Mouse (Mus musculus) hindbrain, embryonic 10.5 days (tissue): Measurements from ENCODE around the gene Dlgap3. TPM values are rescaled to one million over a fixed set of nuclear protein-coding genes. Genes with fewer than 3 reads are reported as not detected.

ENCODE experiments used
- DNase-seq: peaks from one replicate; pipeline ENCODE4 v3.0.0-alpha.2; 2017; ENCODE audit warnings: low spot score
- H3K27ac ChIP-seq: fragments of 300-500 bp; sonication (generic); 2 replicates; pipeline ENCODE4 v1.5.1; 2016; ENCODE audit warnings: mild to moderate bottlenecking, moderate library complexity
- H3K27me3 ChIP-seq: fragments of 300-500 bp; sonication (generic); 2 replicates; pipeline ENCODE4 v1.6.1; 2016; ENCODE audit warnings: mild to moderate bottlenecking; ENCODE audit not compliant: poor library complexity, insufficient read depth, severe bottlenecking
- H3K36me3 ChIP-seq: fragments of 300-500 bp; sonication (generic); 2 replicates; pipeline ENCODE4 v1.6.1; 2016; ENCODE audit warnings: mild to moderate bottlenecking, moderate library complexity
- H3K4me1 ChIP-seq: fragments of 300-500 bp; sonication (generic); replicated peaks from 2 replicates; pipeline ENCODE4 v1.6.1; 2016; ENCODE audit warnings: mild to moderate bottlenecking
- H3K4me3 ChIP-seq: fragments of 300-500 bp; sonication (generic); 2 replicates; pipeline ENCODE4 v1.5.1; 2016; ENCODE audit warnings: mild to moderate bottlenecking, moderate library complexity
- H3K9me3 ChIP-seq: fragments of 300-500 bp; sonication (generic); 2 replicates; pipeline ENCODE4 v1.6.1; 2016; ENCODE audit warnings: mild to moderate bottlenecking, moderate library complexity
- WGBS: fragments of 180-500 bp; shearing (Covaris S2); methylation state at CpG from one replicate; pipeline ENCODE4 v1.1.7; 2016; 5-methylcytosine and 5-hydroxymethylcytosine counted together
- polyA plus RNA-seq: library from polyadenylated mRNA; unstranded; fragments of >200 nt; fragmentation: Nextera tagmentation; extraction: Ambion mirVana; gene quantifications from 2 replicates; pipeline ENCODE4 v1.2.1, GENCODE M21; 2016

The Dlgap3 gene
- polyA plus RNA-seq, 1 experiment from 2014 or later: 7.9 TPM

GRCm38 (mm10) chr4:127167731-127168130 lies 1.3 kb upstream of the Dlgap3 start:
- H3K4me3 ChIP-seq: peak overlapping the region; percentile 74
- H3K27ac ChIP-seq: peak overlapping the region; percentile 90
- no peaks in the 10 kb centered on the region for H3K36me3 ChIP-seq
- WGBS: 15% methylated on average over 8 of the region's 8 CpGs
- H3K27me3 ChIP-seq: peaks cover 64% of the 10 kb centered on the region
- peaks cover 43% of the 10 kb centered on the region for H3K4me1 ChIP-seq
- no peak for DNase-seq
- no peaks in the 10 kb centered on the region for H3K9me3 ChIP-seq

- H3K9me3 ChIP-seq: no peaks in the 10 kb centered on the region
- WGBS: under 1% methylated on average over 39 of the region's 39 CpGs
- peak; percentile 78 for DNase-seq
- peak overlapping the region; percentile 74 for H3K4me3 ChIP-seq
- no peaks in the 10 kb centered on the region for H3K36me3 ChIP-seq
- H3K4me1 ChIP-seq: peaks cover 49% of the 10 kb centered on the region
- H3K27me3 ChIP-seq: peaks cover 70% of the 10 kb centered on the region
- H3K27ac ChIP-seq: peak overlapping the region; percentile 90
These were observed 642 bp upstream of the Dlgap3 start for GRCm38 (mm10) chr4:127168211-127168913.

DNA sequence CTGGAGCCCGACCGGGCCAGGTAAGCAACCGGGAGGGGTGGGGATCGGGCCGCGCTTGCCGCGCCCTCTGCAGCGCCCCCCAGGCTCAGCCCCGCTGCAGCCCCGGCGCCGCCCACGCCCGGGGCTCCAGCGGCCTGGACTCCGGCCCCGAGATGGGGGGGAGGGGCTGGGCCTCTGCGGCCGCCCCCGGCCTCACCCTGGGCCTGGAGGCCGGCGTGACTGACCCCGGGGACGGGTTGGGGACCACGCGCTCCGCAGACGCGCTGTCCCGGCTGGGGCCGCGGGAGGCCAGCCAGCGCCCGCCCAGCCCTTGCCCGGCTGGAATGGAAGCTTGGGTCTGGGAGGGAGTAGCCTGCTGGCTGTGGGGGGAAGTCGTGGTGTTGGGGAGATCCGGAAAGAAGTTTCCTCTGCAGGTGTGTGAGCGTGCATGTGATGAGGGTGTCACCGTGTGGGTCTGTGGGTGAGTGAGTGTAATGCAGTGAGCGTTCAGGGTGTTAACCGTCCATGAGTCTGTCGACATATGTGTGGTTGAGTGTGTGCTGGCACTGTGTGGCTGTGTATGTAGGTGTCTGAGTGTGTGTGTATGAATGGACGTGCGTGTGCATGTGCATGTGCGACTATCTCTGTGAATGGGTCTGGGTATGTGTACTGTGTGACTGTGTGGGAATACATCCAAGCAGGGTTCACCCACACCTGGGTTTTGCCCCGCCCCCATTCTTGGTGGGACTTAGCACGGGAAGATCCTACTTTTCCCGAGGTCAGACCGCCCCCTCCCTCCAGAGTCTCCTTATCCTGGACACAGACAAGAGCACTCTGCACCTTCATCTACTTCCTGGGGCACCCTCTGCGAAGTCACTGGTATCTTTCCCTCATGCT lies 580 bp downstream of the Dlgap3 start:
- WGBS: 2% methylated on average over 49 of the region's 51 CpGs
- Histone ChIP-seq H3K9me3 (no peaks in the 10 kb centered on the region), H3K27ac (peak overlapping the region; percentile 90), H3K4me1 (peaks cover 54% of the 10 kb centered on the region), H3K27me3 (peaks cover 69% of the 10 kb centered on the region), H3K36me3 (no peaks in the 10 kb centered on the region), H3K4me3 (peak overlapping the region; percentile 74)
- DNase-seq: peak; percentile 60

DNA sequence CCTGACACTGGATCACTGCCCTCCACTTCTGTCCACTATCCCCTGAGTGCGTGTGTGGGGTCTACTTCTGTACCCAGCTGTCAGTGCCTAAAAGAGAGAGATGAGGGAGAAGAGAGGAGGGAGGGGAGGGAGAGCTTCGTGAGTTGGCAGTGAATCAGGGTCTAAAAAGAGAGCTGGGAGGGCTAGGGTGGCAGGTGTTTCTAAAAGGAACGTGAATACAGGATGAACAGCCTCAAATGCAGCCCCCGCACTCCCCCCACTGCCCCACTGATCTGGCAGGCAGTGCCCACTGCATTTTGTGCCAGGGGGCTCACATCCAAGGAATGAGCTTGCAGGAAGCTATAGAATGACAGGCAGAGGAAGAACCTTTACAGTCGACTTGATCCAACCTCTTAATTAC lies 1.9 kb downstream of the Dlgap3 start:
- H3K36me3 ChIP-seq: no peaks in the 10 kb centered on the region
- peaks cover 58% of the 10 kb centered on the region for H3K4me1 ChIP-seq
- H3K9me3 ChIP-seq: no peaks in the 10 kb centered on the region
- peaks cover 69% of the 10 kb centered on the region for H3K27me3 ChIP-seq
- H3K27ac ChIP-seq: no peak overlapping the region
- DNase-seq: no peak
- H3K4me3 ChIP-seq: no peak overlapping the region
- 45% methylated on average over 5 of the region's 5 CpGs for whole genome bisulfite sequencing

GRCm38 (mm10) chr4:127171341-127171905 lies 2.4 kb downstream of the Dlgap3 start:
- no peak for DNase-seq
- Histone ChIP-seq H3K4me1 (peaks cover 58% of the 10 kb centered on the region), H3K9me3 (no peaks in the 10 kb centered on the region), H3K36me3 (no peaks in the 10 kb centered on the region), H3K27me3 (peaks cover 69% of the 10 kb centered on the region), H3K4me3 (no peak overlapping the region), H3K27ac (no peak overlapping the region)
- 55% methylated on average over 4 of the region's 4 CpGs for WGBS

GRCm38 (mm10) chr4:127172119-127172518 lies 3.1 kb downstream of the Dlgap3 start:
- no peak for DNase-seq
- H3K4me3 ChIP-seq: no peak overlapping the region
- no peak overlapping the region for H3K27ac ChIP-seq
- WGBS: 19% methylated on average over 7 of the region's 7 CpGs
- no peaks in the 10 kb centered on the region for H3K9me3 ChIP-seq
- peaks cover 58% of the 10 kb centered on the region for H3K4me1 ChIP-seq
- H3K36me3 ChIP-seq: no peaks in the 10 kb centered on the region
- peaks cover 64% of the 10 kb centered on the region for H3K27me3 ChIP-seq

DNA sequence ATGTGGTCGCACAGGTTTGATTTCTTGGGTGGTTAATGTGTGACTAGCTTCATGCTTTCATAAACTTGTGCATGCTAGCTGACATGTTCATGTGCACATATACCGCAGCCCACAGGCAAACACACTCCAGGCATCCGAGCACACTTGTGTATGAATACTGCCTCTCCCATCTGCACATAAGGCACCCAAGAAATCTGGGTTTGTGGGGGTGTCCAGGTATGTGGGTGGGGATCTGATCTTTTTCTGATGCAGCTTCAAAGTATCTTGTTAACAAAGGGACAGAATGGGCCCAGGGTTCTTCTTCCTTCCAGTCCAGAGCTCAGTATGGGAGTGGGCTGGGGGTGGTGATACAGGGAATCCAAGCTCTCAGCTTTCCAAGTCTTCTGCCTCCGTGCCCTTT lies 3.6 kb downstream of the Dlgap3 start:
- Histone ChIP-seq H3K4me3 (no peak overlapping the region), H3K9me3 (no peaks in the 10 kb centered on the region), H3K27ac (no peak overlapping the region), H3K4me1 (peaks cover 57% of the 10 kb centered on the region), H3K36me3 (no peaks in the 10 kb centered on the region), H3K27me3 (peaks cover 62% of the 10 kb centered on the region)
- WGBS: 67% methylated on average over 4 of the region's 4 CpGs
- no peak for DNase-seq

GRCm38 (mm10) chr4:127173461-127173860 lies 4.5 kb downstream of the Dlgap3 start:
- peak; percentile 66 for DNase-seq
- Histone ChIP-seq H3K4me3 (no peak overlapping the region), H3K27ac (no peak overlapping the region), H3K36me3 (no peaks in the 10 kb centered on the region), H3K4me1 (peaks cover 48% of the 10 kb centered on the region), H3K27me3 (peaks cover 61% of the 10 kb centered on the region), H3K9me3 (no peaks in the 10 kb centered on the region)
- WGBS: 3% methylated on average over 8 of the region's 8 CpGs

DNA sequence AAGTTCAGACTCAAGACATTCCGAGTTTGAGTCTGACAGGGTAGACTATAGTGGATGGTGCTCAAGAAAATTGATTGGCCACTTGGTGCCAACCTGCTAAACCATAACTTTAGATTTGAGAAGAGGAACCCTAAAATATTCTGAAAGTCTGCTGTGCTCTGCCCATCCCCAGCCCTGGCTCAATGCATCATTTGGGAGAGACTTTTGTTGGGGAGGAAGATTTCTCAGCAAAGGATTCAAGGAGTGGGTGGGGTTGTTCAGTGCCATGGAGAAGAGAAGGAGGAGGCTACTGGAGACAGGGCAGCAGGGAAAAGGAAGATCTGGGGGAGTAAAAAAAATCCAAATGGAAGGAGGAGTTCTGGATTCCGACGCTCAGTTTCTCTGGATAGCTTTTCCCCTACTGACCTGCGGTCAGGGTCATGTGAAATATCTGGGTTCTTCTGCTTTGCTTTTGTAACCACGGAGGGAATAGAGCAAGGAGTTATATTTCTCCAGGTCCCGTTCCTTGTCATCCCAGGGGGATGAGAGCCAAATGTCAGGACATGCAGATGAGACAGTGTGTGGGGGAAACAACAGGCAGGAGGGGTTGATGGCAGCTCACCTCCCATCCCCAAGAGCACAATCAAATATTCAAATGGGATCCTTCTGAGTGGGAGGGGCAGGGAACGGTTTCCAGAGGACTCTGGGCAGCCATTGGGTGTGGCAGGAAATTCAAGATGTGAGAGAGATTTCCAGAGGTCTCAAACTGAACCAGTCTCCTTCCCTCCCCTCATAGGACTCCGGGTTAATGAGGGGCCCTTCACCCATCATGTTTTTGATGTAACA lies 5.3 kb downstream of the Dlgap3 start:
- Histone ChIP-seq H3K4me1 (peaks cover 48% of the 10 kb centered on the region), H3K27me3 (peaks cover 61% of the 10 kb centered on the region), H3K4me3 (no peak overlapping the region), H3K36me3 (no peaks in the 10 kb centered on the region), H3K9me3 (no peaks in the 10 kb centered on the region), H3K27ac (no peak overlapping the region)
- WGBS: 63% methylated on average over 8 of the region's 8 CpGs
- no peak for DNase-seq

DNA sequence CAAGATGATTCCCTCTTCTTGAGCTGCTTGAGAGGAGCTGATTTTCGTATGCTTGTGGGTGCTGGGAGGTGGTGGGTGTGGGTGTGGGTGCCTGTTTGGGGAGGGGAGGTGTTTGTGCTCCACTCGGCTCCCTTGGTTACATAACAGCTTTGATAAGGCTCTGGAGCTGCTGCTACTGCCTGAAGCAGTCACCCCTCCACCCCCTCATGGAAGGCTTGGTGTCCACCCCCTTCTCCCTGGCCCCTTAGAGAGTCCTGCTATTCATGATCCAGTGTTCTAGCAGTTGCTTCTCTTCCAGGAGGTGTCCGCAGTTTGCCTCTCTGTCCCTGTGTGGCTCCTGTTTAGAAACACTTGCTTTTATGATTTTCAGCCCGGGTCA lies 5.9 kb downstream of the Dlgap3 start:
- no peak overlapping the region for H3K27ac ChIP-seq
- WGBS: 69% methylated on average over 4 of the region's 4 CpGs
- H3K4me3 ChIP-seq: no peak overlapping the region
- DNase-seq: no peak
- peaks cover 48% of the 10 kb centered on the region for H3K4me1 ChIP-seq
- H3K27me3 ChIP-seq: peaks cover 61% of the 10 kb centered on the region
- H3K9me3 ChIP-seq: no peaks in the 10 kb centered on the region
- no peaks in the 10 kb centered on the region for H3K36me3 ChIP-seq

DNA sequence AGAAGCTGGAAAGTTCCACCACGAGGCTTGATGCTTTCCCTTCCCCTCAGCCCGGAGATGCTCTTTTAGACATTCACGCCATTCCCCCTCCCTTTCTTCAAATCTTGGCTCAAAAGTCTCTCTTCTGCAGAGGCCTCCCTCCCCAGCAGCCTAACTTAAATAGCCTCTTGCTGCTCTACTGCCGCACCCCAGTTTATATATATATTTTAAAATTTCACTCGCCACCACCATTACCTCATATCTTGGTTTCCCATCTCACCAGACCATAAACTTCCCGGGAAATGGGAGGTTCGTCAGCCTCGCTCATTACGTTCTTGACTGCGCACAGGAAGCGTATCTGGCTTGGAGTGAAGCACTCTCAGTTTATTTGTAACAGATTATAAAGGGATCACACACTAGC lies 9.0 kb downstream of the Dlgap3 start:
- Histone ChIP-seq H3K4me3 (no peak overlapping the region), H3K27me3 (peaks cover 38% of the 10 kb centered on the region), H3K27ac (no peak overlapping the region), H3K4me1 (peaks cover 30% of the 10 kb centered on the region), H3K36me3 (no peaks in the 10 kb centered on the region), H3K9me3 (no peaks in the 10 kb centered on the region)
- DNase-seq: no peak
- 81% methylated on average over 11 of the region's 11 CpGs for WGBS

DNA sequence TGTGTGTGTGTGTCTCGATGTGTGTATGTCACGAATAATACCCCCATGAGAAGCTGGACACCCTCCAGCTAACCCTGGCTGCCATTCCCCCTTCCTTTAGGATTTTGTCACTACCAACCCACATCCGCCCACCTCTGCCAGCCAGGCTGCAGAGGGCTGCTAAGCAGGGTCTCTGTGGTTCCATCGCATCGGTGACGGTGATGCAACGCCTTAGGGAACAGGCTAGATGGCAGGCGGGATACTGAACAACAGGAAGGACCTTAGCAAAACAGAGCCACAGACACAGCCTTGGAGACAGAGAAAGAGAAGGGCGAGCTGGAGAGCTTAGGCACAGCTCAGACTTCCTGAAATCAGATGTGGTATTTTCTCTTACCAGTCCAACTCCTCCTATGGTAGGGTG lies 9.7 kb downstream of the Dlgap3 start:
- 49% methylated on average over 9 of the region's 9 CpGs for WGBS
- Histone ChIP-seq H3K4me3 (no peak overlapping the region), H3K27ac (no peak overlapping the region), H3K27me3 (peaks cover 31% of the 10 kb centered on the region), H3K9me3 (no peaks in the 10 kb centered on the region), H3K36me3 (no peaks in the 10 kb centered on the region), H3K4me1 (peaks cover 24% of the 10 kb centered on the region)
- no peak for DNase-seq
